Mouse (Mus musculus) forebrain, embryonic 14.5 days (tissue): Measurements from ENCODE around the gene Lancl1. TPM values are rescaled to one million over a fixed set of nuclear protein-coding genes. Genes with fewer than 3 reads are reported as not detected.

ENCODE experiments used
- ATAC-seq: fragments of 200-750 bp; cut with Nextera tagmentation; 2 replicates; pipeline ENCODE4 v1.8.0; 2017; ENCODE audit warnings: mild to moderate bottlenecking, moderate library complexity
- DNase-seq: peaks from one replicate; pipeline ENCODE4 v3.0.0-alpha.2; 2015; ENCODE audit warnings: low spot score
- H3K27ac ChIP-seq: fragments of 300-500 bp; sonication (generic); 2 replicates; pipeline ENCODE4 v1.5.1; 2014; ENCODE audit warnings: low read depth, mild to moderate bottlenecking, control low read depth, low read length, moderate library complexity
- H3K27me3 ChIP-seq: fragments of 300-500 bp; sonication (generic); replicated peaks from 2 replicates; pipeline ENCODE4 v1.6.1; 2014; ENCODE audit warnings: low read length, control low read depth, mixed read lengths; ENCODE audit not compliant: control insufficient read depth, insufficient read depth
- H3K36me3 ChIP-seq: fragments of 300-500 bp; sonication (generic); 2 replicates; pipeline ENCODE4 v1.6.1; 2014; ENCODE audit warnings: low read length, control low read depth; ENCODE audit not compliant: control insufficient read depth, insufficient read depth
- H3K4me1 ChIP-seq: fragments of 300-500 bp; sonication (generic); 2 replicates; pipeline ENCODE4 v1.6.1; 2014; ENCODE audit warnings: antibody characterized with exemption, low read length, control low read depth; ENCODE audit not compliant: control insufficient read depth, insufficient read depth
- H3K4me2 ChIP-seq: fragments of 300-500 bp; sonication (generic); 2 replicates; pipeline ENCODE4 v1.6.1; 2014; ENCODE audit warnings: mild to moderate bottlenecking, control low read depth, low read length
- H3K4me3 ChIP-seq: fragments of 300-500 bp; sonication (generic); 2 replicates; pipeline ENCODE4 v1.5.1; 2014; ENCODE audit warnings: low read depth, low read length, control low read depth
- H3K9ac ChIP-seq: fragments of 300-500 bp; sonication (generic); 2 replicates; pipeline ENCODE4 v1.6.1; 2014; ENCODE audit warnings: mild to moderate bottlenecking, low read length, control low read depth, moderate library complexity
- H3K9me3 ChIP-seq: fragments of 300-500 bp; sonication (generic); replicated peaks from 2 replicates; pipeline ENCODE4 v1.6.1; 2016; ENCODE audit warnings: low read length, control low read depth, mixed read lengths; ENCODE audit not compliant: control insufficient read depth
- WGBS: fragments of 180-500 bp; shearing (Covaris S2); extraction: QIAGEN DNeasy Blood & Tissue Kit; methylation state at CpG from one replicate; pipeline ENCODE4 v1.1.7; 2014; 5-methylcytosine and 5-hydroxymethylcytosine counted together
- polyA plus RNA-seq: library from polyadenylated mRNA; unstranded; fragments of >200 nt; fragmentation: Nextera tagmentation; extraction: Ambion mirVana; gene quantifications from 2 replicates; pipeline ENCODE4 v1.2.1, GENCODE M21; 2014

Lancl1 gene
- polyA plus RNA-seq, 1 experiment from 2014 or later = 197 TPM

DNA sequence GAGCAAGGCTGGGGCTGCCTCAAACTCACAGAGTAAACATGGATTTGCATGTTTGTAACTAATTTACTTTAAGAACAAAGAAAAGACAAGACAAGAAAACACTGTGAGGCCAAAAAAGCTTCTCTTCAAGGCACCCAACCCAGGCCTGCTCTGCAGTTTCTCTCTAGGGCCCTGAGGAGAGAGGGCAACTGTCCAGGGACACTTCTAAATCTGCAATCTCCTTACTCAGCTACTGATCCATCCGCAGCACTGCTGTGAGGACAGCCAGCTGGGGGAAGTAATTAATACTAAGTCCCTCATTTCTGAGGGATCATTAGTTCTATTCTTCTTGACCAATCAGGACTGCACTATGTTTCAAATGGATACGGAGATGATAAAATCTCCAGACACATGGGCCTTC is 12.5 kb downstream of the Lancl1 start:
- Histone ChIP-seq H3K4me3 (no peak overlapping the region), H3K9ac (no peak overlapping the region), H3K4me2 (no peak overlapping the region), H3K27me3 (no peaks in the 10 kb centered on the region), H3K36me3 (peaks cover 63% of the 10 kb centered on the region), H3K27ac (no peak overlapping the region), H3K9me3 (no peaks in the 10 kb centered on the region), H3K4me1 (no peaks in the 10 kb centered on the region; the same call in 1 of the 2 replicates)
- DNase-seq (no peak), ATAC-seq (no peak)
- WGBS = 53% methylated on average over 2 of the region's 2 CpGs

DNA sequence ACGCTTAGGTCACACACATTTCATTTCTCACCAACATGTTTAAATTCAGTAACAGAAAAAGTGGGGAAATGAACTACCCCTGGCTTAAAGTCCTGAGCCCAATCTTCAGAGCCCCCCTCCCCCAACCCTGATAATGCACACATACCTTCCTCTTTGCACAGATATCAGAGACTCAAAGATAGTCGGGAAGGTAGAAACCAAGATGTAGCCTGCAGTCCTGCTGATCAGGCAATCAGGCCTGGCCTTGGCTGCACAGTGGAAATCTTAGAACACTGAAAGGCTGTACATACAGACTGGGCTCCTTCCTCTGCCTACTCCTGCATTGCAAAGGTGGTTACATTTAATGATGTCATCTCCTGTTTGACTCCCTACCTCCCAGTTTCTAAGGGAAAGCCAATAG is 15.9 kb downstream of the Lancl1 start:
- Histone ChIP-seq H3K27me3 (no peaks in the 10 kb centered on the region), H3K4me3 (no peak overlapping the region), H3K9me3 (no peaks in the 10 kb centered on the region), H3K4me2 (no peak overlapping the region), H3K36me3 (peaks cover 63% of the 10 kb centered on the region), H3K4me1 (no peaks in the 10 kb centered on the region; the same call in 1 of the 2 replicates), H3K27ac (no peak overlapping the region), H3K9ac (no peak overlapping the region)
- WGBS = 91% methylated on average over 2 of the region's 2 CpGs
- DNase-seq (no peak), ATAC-seq (no peak)

DNA sequence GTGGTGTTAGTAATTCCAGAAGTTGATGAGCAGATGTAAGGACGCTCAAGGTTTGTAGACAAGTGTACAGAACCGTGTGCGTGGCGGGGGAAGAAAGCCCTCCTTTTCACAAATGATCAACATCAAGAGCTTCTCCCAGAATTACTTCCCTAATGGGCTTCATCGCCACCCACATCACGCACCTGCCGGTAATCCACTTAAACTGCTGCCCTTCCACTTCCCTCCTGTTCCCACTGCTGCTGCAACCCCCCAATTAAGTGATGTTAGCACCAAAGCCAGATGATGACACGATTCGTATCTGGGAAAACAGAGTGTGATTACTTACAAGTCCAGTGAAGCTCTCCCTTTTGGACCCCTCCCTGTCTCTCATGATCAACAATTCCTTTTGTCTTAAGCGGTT is 16.6 kb downstream of the Lancl1 start:
- DNase-seq (no peak), ATAC-seq (no peak)
- WGBS = 76% methylated on average over 10 of the region's 10 CpGs
- Histone ChIP-seq H3K4me2 (no peak overlapping the region), H3K27ac (no peak overlapping the region), H3K9ac (no peak overlapping the region), H3K9me3 (no peaks in the 10 kb centered on the region), H3K27me3 (no peaks in the 10 kb centered on the region), H3K36me3 (peaks cover 56% of the 10 kb centered on the region), H3K4me3 (no peak overlapping the region), H3K4me1 (no peaks in the 10 kb centered on the region; the same call in 1 of the 2 replicates)

DNA sequence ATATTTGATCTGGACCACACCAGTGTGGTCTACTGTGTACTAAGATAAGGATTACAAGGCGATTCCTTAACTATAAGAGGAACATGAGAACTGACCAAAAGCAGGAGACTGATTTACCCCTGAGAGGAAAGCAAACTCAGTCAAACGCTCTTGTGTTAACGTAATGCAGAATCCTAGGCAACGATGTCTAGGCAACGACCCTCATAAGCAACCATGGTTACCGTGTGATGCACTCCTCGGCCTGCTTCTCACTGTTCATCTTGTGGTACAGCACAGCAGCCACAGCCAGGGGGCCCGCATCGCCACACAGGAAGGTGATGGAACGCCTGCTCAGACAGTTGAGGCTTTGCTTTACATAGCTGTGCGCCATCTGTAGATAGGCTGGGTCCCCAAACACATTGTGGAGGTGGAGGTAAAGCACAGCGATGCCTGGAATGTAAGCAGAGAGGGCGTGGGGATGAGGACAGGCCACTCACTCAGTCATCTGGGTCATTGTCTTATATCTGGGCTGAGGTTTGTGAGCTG is 18.0 kb downstream of the Lancl1 start:
- no peak overlapping the region for H3K4me3 ChIP-seq
- no peak overlapping the region for H3K27ac ChIP-seq
- H3K9me3 ChIP-seq = no peaks in the 10 kb centered on the region
- ATAC-seq (no peak), DNase-seq (no peak)
- H3K4me1 ChIP-seq = no peaks in the 10 kb centered on the region; the same call in 1 of the 2 replicates
- no peak overlapping the region for H3K9ac ChIP-seq
- H3K36me3 ChIP-seq = peaks cover 48% of the 10 kb centered on the region
- WGBS = 87% methylated on average over 13 of the region's 13 CpGs
- no peaks in the 10 kb centered on the region for H3K27me3 ChIP-seq
- H3K4me2 ChIP-seq = no peak overlapping the region

DNA sequence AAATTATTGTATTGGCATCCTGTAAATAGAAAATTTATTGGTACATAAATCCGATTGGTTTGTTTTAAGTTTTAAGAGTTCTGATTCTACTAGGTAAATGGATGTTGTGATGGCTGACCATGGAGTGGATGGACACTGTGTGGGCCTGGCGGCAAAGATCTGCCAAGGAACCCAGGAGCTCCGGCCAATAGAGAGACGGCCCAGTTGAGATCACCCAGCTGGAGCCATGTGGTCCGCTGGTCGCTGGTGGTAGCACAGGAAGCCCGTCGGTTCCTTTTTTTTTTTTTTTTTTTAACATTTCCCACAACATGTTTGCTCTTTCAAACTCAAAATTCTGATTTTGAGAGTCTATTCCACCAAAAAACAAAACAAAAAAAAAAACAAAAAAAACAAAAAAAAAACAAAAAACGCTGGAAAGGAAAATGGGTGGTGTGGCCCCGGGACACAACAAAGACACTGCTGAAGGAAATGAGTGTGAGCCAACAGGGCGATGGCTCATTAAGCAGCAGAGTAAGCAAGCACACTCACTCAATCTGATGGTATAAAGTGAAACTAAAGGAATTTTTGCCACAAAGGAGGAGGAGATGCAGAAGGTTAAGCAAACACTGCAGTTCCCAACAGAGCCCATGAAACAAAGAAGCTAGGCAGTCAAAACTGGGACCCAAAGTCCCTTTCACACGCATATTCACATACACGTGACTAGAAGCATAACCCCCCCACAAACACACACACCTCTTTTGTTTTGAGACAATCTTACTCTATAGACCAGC is 21.4 kb downstream of the Lancl1 start:
- H3K9ac ChIP-seq = no peak overlapping the region
- ATAC-seq = no peak
- H3K36me3 ChIP-seq = peaks cover 53% of the 10 kb centered on the region
- no peaks in the 10 kb centered on the region; the same call in 1 of the 2 replicates for H3K4me1 ChIP-seq
- H3K9me3 ChIP-seq = no peaks in the 10 kb centered on the region
- no peaks in the 10 kb centered on the region for H3K27me3 ChIP-seq
- H3K27ac ChIP-seq = no peak overlapping the region
- no peak for DNase-seq
- WGBS = 89% methylated on average over 13 of the region's 13 CpGs
- no peak overlapping the region for H3K4me3 ChIP-seq
- no peak overlapping the region for H3K4me2 ChIP-seq

DNA sequence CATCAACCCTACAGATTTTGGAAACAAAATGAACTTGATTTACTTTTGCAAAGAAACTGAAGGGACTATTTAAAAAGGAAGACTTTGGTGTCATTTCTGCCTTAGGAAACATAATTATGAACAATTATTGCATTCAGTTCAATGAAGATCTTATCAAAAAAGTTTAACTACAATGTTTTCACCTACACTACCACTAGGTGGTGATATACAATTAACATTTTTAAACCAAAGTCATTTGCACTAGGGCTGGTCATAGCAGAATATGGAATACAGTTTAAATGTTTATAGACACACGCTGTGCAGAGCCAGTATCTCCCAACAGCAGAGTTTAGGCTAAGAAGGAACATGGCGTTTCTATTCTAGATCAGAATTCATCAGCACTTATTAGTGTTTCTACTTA is 24.5 kb downstream of the Lancl1 start:
- 77% methylated on average over 2 of the region's 2 CpGs for WGBS

DNA sequence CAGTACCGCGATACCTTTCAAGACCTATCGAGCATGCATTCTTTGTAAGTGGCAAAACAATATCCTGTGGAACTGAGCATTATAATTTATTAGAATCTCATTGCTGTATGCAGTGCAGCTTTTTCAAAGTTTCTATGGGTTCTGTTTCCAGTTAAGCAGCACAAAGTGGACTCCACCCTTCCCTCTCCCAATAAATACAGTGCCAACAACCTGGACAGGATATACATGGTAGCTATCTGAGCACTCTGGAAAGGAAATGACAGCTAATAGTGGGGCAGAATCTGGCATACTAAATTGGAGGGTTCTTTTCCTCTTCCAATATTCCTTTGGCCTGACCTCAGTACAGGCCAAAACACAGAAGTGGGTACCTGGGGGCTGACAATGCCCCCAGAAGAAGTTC is 28.2 kb downstream of the Lancl1 start:
- Histone ChIP-seq H3K4me3 (no peak overlapping the region), H3K9me3 (no peaks in the 10 kb centered on the region), H3K27me3 (no peaks in the 10 kb centered on the region), H3K4me1 (no peaks in the 10 kb centered on the region), H3K36me3 (peaks cover 51% of the 10 kb centered on the region), H3K27ac (no peak overlapping the region), H3K9ac (no peak overlapping the region), H3K4me2 (no peak overlapping the region)
- DNase-seq (no peak), ATAC-seq (no peak)
- WGBS = 91% methylated on average over 3 of the region's 3 CpGs

More for the DNA sequence above, 24.5 kb downstream of the Lancl1 start:
- Histone ChIP-seq H3K9ac (no peak overlapping the region), H3K4me3 (no peak overlapping the region), H3K9me3 (no peaks in the 10 kb centered on the region), H3K4me1 (no peaks in the 10 kb centered on the region), H3K4me2 (no peak overlapping the region), H3K27ac (no peak overlapping the region), H3K27me3 (no peaks in the 10 kb centered on the region), H3K36me3 (peaks cover 36% of the 10 kb centered on the region)
- ATAC-seq = no peak
- DNase-seq = peak; percentile 42

DNA sequence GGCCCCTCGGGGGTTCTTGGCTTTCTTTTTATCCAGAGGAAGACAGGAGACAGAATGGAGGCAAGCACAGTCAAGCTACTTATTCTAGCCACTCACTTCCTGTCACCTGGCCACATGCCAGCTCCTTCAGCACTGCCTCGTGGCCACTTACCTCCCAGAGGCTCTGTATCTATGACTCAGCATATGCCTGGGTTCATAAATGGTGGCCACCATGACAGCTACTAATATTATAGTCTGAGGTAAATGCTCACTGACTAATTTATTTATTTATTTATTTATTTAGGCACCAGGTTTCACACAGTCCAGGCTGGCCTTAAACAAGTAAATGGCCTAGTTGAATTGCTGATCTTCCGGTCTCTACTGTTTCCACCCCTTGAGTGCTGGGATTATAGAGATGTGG is 35.0 kb downstream of the Lancl1 start:
- no peak overlapping the region for H3K27ac ChIP-seq
- no peak overlapping the region for H3K4me2 ChIP-seq
- no peaks in the 10 kb centered on the region for H3K27me3 ChIP-seq
- no peak overlapping the region for H3K4me3 ChIP-seq
- no peaks in the 10 kb centered on the region for H3K9me3 ChIP-seq
- H3K4me1 ChIP-seq = no peaks in the 10 kb centered on the region
- H3K36me3 ChIP-seq = peaks cover 75% of the 10 kb centered on the region
- no peak overlapping the region for H3K9ac ChIP-seq
- ATAC-seq = peak; percentile 26; the same call in 1 of the 2 replicates
- peak; percentile 42 for DNase-seq
- WGBS = 68% methylated on average over 3 of the region's 3 CpGs

DNA sequence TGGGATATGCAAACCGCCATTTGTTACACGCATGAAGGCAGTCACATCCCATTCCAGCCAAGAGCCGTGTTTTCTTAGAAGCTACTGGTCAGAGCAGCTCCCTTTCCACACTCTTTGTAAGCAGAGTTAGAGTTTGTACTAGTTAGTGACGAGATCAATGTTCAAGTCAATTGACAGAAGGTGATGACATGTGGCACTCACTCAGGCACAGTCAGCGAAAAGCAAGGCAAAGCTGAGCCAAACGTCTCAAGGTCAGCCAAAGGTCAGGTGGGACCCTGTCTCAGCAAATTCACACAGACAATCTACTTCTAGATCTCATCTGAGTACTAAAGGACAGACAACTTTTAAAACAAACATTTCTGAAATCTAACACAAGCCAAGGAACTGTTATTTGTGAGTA is 36.4 kb downstream of the Lancl1 start:
- WGBS = 90% methylated on average over 6 of the region's 6 CpGs
- Histone ChIP-seq H3K9me3 (no peaks in the 10 kb centered on the region), H3K27ac (no peak overlapping the region), H3K9ac (no peak overlapping the region), H3K4me1 (no peaks in the 10 kb centered on the region), H3K27me3 (no peaks in the 10 kb centered on the region), H3K4me2 (no peak overlapping the region), H3K4me3 (no peak overlapping the region), H3K36me3 (peaks cover 64% of the 10 kb centered on the region)
- DNase-seq = no peak
- ATAC-seq = no peak
